Mouse (Mus musculus): Measurements from ENCODE around the gene Supt4a. TPM values are rescaled to one million over a fixed set of nuclear protein-coding genes. Genes with fewer than 3 reads are reported as not detected.

Supt4a gene
- total and polyA plus RNA-seq, 2 experiments from 2014 or later: 60.7 to 135 TPM

DNA sequence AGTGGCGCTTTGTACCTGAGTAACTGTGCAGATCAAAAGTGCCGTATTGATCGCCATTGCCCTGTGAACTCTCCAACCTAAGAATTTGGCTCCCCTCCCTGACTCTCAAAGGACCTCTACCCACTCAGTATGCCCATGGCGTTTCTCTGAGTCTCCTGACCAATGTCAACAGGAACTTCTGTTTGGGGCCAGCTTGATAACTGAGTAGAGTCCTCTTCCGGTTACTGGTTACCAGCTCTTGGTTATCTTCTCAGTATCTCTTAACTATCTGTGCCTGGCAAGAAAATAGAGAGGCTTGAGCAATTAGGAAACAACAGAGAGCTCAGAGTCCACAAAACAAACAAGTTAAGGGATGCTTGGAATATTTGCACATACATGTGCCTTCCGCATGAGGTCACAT lies 36.2 kb upstream of the Supt4a start:
- Histone ChIP-seq H3K27me3 (ENCODE audit: insufficient read depth, low read length) (no peaks in the 10 kb centered on the region), H3K4me1 (ENCODE audit: insufficient read depth, low read length) (no peaks in the 10 kb centered on the region), H3K9ac (replicated peaks; ENCODE audit: low read length) (no peak overlapping the region), H3K4me2 (ENCODE audit: low read depth, low read length) (no peak overlapping the region), H3K27ac (no peak overlapping the region), H3K9me3 (ENCODE audit: low read length) (no peaks in the 10 kb centered on the region), H3K36me3 (ENCODE audit: insufficient read depth, low read length) (no peaks in the 10 kb centered on the region), H3K4me3 (ENCODE audit: low read length) (no peak overlapping the region)
- 84% methylated on average over 6 of the region's 6 CpGs for WGBS
- no peak for ATAC-seq
- TF ChIP-seq CTCF (IDR thresholded peaks at IDR 0.05; ENCODE audit: low read depth): no peak
- DNase-seq (ENCODE audit: low spot score): no peak

- no peaks in the 10 kb centered on the region for H3K36me3 ChIP-seq (ENCODE audit: insufficient read depth, low read length)
- ATAC-seq: no peak
- no peaks in the 10 kb centered on the region for H3K4me1 ChIP-seq (ENCODE audit: insufficient read depth, low read length)
- 83% methylated on average over 14 of the region's 14 CpGs for WGBS
- H3K27ac ChIP-seq: no peak overlapping the region
- no peak overlapping the region for H3K4me3 ChIP-seq (ENCODE audit: low read length)
- no peaks in the 10 kb centered on the region for H3K9me3 ChIP-seq (ENCODE audit: low read length)
- no peak for TF ChIP-seq CTCF (IDR thresholded peaks at IDR 0.05; ENCODE audit: low read depth)
- H3K4me2 ChIP-seq (ENCODE audit: low read depth, low read length): no peak overlapping the region
- DNase-seq (ENCODE audit: low spot score): no peak
- H3K9ac ChIP-seq (replicated peaks; ENCODE audit: low read length): no peak overlapping the region
- no peaks in the 10 kb centered on the region for H3K27me3 ChIP-seq (ENCODE audit: insufficient read depth, low read length)
These were observed 35.3 kb upstream of the Supt4a start for GRCm38 (mm10) chr11:87701877-87702620.

DNA sequence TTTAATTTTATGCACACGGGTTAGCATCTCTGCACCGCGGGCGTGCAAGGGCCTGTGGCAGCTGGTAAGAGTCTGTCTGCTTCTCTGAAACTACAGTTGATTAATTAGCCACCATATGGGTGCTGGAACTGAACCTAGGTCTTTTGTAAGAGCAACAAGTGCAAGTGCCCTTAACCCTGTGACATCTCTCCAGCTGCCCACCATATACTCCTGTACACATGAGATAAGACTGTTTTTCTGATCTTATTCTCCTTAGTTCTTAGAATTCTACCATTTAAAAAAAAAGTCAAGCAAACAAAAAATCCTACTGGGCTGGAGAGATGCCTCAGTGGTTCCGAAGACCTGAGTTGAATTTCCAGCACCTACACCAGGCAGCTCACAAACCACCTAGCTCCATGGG lies 33.7 kb upstream of the Supt4a start:
- no peak overlapping the region for H3K9ac ChIP-seq (replicated peaks; ENCODE audit: low read length)
- TF ChIP-seq CTCF (IDR thresholded peaks at IDR 0.05; ENCODE audit: low read depth): no peak
- H3K36me3 ChIP-seq (ENCODE audit: insufficient read depth, low read length): no peaks in the 10 kb centered on the region
- no peak for ATAC-seq
- no peak overlapping the region for H3K4me2 ChIP-seq (ENCODE audit: low read depth, low read length)
- H3K4me3 ChIP-seq (ENCODE audit: low read length): no peak overlapping the region
- H3K27ac ChIP-seq: no peak overlapping the region
- no peaks in the 10 kb centered on the region for H3K9me3 ChIP-seq (ENCODE audit: low read length)
- WGBS: 64% methylated on average over 5 of the region's 5 CpGs
- no peaks in the 10 kb centered on the region for H3K4me1 ChIP-seq (ENCODE audit: insufficient read depth, low read length)
- DNase-seq (ENCODE audit: low spot score): no peak
- H3K27me3 ChIP-seq (ENCODE audit: insufficient read depth, low read length): no peaks in the 10 kb centered on the region

DNA sequence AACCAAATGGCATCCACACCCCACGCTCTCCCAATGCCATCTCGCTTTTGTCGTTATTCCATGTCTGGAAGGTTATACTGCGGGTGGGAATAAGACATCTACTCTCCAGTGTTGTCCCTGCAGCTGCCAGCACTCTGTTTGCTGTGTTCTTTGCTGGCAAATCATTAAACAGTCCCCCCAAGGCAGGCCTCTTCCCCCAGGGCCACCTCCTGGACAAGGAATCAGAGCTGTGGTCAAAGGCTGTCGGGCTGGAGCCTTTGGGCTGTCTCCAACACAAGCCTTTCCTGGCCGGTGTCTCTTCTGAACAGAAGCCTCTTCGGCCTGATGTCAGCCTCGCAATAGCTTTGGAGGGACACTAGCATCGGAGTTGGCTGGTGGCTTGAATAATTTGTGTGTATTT lies 33.1 kb upstream of the Supt4a start:
- no peak for TF ChIP-seq CTCF (IDR thresholded peaks at IDR 0.05; ENCODE audit: low read depth)
- 66% methylated on average over 9 of the region's 9 CpGs for WGBS
- ATAC-seq: no peak
- no peaks in the 10 kb centered on the region for H3K4me1 ChIP-seq (ENCODE audit: insufficient read depth, low read length)
- H3K36me3 ChIP-seq (ENCODE audit: insufficient read depth, low read length): no peaks in the 10 kb centered on the region
- no peaks in the 10 kb centered on the region for H3K27me3 ChIP-seq (ENCODE audit: insufficient read depth, low read length)
- no peak overlapping the region for H3K4me3 ChIP-seq (ENCODE audit: low read length)
- no peak for DNase-seq (ENCODE audit: low spot score)
- H3K9me3 ChIP-seq (ENCODE audit: low read length): no peaks in the 10 kb centered on the region
- H3K27ac ChIP-seq: no peak overlapping the region
- no peak overlapping the region for H3K9ac ChIP-seq (replicated peaks; ENCODE audit: low read length)
- no peak overlapping the region for H3K4me2 ChIP-seq (ENCODE audit: low read depth, low read length)

DNA sequence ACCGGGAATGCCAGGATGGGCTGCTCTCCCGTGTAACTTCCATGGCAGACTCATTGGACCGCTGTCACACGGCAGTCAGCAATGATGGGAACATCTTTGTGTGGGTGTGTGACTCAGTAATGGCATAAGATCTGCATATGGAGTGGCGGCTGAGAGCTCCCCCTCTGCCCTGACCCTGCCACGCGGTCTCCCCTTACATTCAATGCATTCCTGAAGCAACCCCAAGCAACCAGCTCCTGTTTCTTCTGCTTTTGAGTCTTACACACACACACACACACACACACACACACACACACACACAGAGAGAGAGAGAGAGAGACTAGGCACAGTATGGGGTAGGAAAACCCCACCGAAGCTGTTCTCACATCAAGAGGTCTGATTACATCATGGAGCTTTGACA lies 29.8 kb upstream of the Supt4a start:
- H3K36me3 ChIP-seq (ENCODE audit: insufficient read depth, low read length): no peaks in the 10 kb centered on the region
- no peak overlapping the region for H3K9ac ChIP-seq (replicated peaks; ENCODE audit: low read length)
- H3K9me3 ChIP-seq (ENCODE audit: low read length): no peaks in the 10 kb centered on the region
- H3K4me1 ChIP-seq (ENCODE audit: insufficient read depth, low read length): 0 out of 2 replicates have a peak, but pooled peaks cover 5% of the 10 kb centered on the region
- H3K4me2 ChIP-seq (ENCODE audit: low read depth, low read length): no peak overlapping the region
- TF ChIP-seq CTCF (IDR thresholded peaks at IDR 0.05; ENCODE audit: low read depth): no peak
- DNase-seq (ENCODE audit: low spot score) (no peak), ATAC-seq (no peak)
- H3K27ac ChIP-seq: no peak overlapping the region
- H3K4me3 ChIP-seq (ENCODE audit: low read length): no peak overlapping the region
- H3K27me3 ChIP-seq (ENCODE audit: insufficient read depth, low read length): no peaks in the 10 kb centered on the region
- WGBS: 19% methylated on average over 8 of the region's 8 CpGs

DNA sequence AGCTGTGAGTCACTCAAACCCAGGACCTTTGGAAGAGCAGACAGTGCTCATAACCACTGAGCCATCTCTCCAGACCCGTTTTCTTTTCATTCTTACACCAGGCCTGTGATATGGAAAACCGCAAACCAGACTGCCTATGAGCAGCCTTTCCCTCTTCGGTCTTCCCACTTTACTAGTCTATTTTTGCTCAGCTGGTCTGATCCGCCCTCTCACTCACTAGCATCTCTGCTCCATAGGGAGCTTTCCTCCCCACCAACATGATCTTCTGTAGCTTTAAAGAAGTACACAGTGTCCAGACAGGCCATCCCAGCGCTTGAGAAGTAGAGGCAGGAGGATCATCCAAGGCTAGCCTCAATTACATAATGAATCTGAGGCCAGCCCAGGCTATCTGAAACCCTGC lies 28.4 kb upstream of the Supt4a start:
- H3K4me2 ChIP-seq (ENCODE audit: low read depth, low read length): no peak overlapping the region
- 79% methylated on average over 5 of the region's 5 CpGs for WGBS
- 0 out of 2 replicates have a peak, but pooled peaks cover 5% of the 10 kb centered on the region for H3K4me1 ChIP-seq (ENCODE audit: insufficient read depth, low read length)
- ATAC-seq (no peak), DNase-seq (ENCODE audit: low spot score) (no peak)
- H3K27ac ChIP-seq: no peak overlapping the region
- H3K9ac ChIP-seq (replicated peaks; ENCODE audit: low read length): no peak overlapping the region
- H3K4me3 ChIP-seq (ENCODE audit: low read length): no peak overlapping the region
- H3K9me3 ChIP-seq (ENCODE audit: low read length): no peaks in the 10 kb centered on the region
- no peaks in the 10 kb centered on the region for H3K27me3 ChIP-seq (ENCODE audit: insufficient read depth, low read length)
- H3K36me3 ChIP-seq (ENCODE audit: insufficient read depth, low read length): no peaks in the 10 kb centered on the region
- no peak for TF ChIP-seq CTCF (IDR thresholded peaks at IDR 0.05; ENCODE audit: low read depth)
